Mouse (Mus musculus): ENCODE results near the gene Ppp3ca.

Ppp3ca gene

GRCm38 (mm10) chr3:136863127-136863526 lies 193.2 kb downstream of the Ppp3ca start:
- no peak for DNase-seq

DNA sequence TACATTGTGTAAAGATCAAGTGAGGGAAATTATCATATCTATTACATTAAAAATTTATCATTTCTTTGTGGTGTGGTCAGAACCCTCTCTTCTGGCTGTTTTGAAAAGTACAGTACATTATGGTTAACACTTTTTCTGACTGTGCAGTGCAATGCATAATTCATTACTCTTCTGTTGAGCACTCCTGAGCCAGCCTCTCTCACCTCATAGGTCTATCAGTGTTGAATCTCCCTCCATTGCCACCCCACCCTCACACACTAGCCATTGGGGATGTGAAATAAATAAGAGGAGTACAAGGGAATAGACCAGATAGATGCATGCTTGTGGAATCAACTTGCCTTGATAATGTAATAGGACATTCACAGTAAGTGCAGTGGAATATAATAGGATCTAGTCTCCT lies 194.4 kb downstream of the Ppp3ca start:
- DNase-seq, result no peak

- DNase-seq, result no peak
Measured at GRCm38 (mm10) chr3:136865176-136865859, 195.4 kb downstream of the Ppp3ca start.

- no peak for DNase-seq
Measured at GRCm38 (mm10) chr3:136866095-136866494, 196.2 kb downstream of the Ppp3ca start.

- DNase-seq, result no peak
Measured at GRCm38 (mm10) chr3:136866571-136866970, 196.6 kb downstream of the Ppp3ca start.

DNA sequence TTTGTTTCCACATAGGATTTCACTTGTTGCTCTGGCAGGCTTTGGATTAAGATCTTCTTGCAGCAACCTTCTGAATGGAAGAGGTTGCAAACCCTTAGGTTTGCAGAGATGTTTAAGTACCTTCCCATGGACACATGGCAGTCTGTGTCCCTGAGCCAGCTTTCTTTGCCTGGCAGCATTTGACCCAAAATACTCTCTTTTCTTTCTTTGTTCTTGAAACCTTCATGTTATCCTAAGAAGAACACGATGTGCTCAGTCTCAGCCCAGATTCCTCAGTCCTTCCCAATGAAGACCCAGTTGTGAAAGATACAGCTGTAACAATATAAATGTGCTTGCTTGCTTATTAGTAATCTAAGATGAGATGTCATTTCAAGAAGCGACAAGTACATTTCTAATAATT lies 197.4 kb downstream of the Ppp3ca start:
- no peak for DNase-seq

DNA sequence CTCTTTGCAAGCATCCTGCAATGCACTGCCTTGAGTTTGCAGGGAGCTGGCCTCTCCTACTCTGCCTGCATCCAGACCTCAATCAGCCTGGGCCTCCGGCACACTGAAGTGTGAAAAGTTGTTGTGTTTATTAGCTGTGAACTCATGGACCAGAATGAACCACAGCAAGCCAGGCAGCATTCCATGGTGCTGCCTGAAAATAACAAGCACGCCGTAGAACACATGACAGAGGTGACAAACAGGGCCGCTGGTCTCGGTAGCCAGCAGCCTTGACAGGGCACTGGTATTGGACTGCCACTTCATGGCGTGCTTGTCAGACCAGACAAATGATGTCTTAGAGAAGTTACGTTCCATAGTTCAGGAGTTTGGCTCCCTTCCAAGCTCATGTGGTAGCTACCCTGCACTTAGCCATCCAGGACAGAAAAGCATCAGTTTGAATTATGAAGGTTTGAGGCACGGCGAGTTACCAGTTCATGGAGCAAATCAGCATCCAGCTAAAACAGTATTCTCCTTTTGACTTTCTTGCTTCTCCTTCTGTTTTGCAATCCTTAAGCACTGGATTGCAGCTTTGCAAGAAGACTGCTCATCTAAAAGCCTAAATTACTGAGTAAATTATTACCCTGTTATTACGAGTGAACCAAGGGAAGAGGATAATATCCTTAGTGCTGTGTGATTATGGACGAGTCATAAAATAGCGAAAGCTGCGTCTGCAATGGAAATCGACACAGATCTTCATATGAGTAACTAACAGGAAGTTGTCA lies 202.0 kb downstream of the Ppp3ca start:
- DNase-seq, result peak; percentile 45 to 46

GRCm38 (mm10) chr3:136872533-136873095 lies 202.7 kb downstream of the Ppp3ca start:
- DNase-seq, result no peak

DNA sequence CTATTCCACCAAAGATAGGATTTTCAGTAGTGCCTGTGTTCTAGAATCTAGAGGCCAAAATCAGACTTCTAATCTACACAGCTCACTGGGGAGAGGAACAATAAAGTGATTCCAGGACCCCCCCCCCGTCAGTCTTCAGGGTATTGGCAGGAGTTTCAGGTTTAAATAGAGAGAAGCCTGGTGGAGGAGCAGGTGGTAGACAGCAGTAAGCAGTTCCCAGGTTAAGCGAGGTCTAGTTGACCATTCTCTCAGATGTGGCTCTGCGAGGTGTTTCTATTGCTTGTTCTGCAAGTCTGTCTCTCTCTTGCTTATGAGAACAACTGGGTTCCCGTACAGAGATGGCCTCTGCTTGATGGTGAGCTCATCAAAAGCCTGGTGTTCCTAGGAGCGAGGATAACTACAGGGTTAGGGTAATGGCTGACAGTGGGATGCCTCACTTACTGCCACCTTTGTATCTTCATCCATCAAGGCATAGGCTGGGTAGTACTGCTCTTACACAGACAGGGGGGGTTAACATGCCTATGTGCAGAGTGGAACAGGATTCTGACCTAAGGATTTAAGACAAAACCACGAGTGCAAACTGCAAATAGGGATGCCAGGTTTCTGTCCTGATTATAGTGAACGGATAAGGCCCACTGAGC lies 204.0 kb downstream of the Ppp3ca start:
- no peak for DNase-seq

- no peak for DNase-seq
Measured at GRCm38 (mm10) chr3:136874566-136874965, 204.6 kb downstream of the Ppp3ca start.

DNA sequence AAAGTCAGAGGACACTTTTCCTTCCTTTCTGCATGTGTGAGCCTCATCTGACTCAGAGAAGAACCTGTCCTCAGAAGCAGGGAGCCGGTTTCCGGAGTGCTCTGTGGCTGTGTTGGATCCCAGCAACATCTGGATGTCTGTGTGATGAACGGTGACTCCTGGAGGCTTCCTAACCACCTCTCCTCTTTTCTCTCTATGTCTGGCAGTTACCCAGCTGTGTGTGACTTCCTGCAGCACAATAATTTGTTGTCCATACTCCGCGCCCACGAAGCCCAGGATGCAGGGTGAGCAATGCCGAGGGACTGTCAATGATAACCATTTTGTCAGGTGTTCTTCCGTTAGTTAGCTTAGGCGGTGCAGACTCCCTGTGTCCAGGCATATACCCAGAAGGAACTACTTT lies 217.8 kb downstream of the Ppp3ca start:
- DNase-seq, result no peak

DNA sequence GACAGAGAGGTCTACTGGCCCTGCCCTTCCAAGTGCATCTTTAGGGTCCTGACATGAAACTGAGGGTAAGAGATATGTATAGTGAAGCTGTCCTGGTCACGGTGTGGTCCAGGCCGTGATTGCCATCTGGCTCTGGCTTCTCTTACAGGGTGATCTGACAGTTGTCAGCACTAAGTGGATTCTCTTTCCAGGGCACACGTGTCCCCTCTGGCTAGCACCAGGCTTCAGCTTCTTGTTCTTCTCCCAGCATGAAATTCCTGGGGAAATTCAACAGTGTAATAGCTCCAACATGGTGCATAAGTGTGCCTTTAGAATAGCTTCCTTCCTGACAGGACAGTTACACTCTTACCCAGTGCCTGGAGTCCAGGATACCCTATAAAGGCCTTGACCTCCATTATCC lies 222.2 kb downstream of the Ppp3ca start:
- no peak for DNase-seq

DNA sequence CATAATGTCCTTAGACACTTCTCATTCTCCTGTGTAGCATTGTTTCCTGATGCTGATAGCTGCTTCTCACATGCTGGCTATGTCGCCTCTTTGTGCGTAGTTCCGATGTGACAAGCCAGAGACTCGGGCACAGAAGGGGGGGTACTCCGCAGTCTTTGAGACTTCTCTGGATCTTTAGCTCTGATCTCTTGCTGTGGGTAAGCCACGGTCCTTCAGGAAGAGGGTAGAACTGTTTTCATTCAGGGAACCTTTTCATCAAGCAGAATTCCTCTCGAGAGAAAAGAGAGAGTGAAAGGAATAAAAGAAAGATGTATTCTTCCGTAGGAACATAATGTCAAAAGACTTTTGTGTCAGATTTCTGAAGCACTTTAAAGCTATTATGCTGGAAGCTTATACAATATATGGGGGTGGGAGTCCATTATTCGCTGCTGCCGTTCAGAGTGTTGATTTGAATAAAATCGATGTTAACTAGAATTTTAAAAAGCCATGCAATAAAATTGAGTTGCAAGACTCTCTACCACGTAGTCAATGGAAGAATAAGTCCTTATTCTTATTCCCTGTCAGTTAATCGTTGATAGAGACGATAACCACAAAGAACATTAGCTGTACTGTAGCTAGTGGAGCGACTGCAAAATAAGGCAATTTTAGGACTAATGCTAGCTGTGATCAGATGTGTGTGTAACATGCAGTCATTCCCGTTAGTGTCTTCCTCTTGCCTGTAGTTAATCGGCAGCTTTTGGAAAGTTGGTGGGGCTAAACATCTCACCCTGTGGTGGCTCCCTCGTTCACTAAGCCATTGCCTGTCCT lies 223.9 kb downstream of the Ppp3ca start:
- no peak for DNase-seq

- peak; percentile 8 to 66 for DNase-seq
Measured at GRCm38 (mm10) chr3:136895498-136895897, 225.6 kb downstream of the Ppp3ca start.

DNA sequence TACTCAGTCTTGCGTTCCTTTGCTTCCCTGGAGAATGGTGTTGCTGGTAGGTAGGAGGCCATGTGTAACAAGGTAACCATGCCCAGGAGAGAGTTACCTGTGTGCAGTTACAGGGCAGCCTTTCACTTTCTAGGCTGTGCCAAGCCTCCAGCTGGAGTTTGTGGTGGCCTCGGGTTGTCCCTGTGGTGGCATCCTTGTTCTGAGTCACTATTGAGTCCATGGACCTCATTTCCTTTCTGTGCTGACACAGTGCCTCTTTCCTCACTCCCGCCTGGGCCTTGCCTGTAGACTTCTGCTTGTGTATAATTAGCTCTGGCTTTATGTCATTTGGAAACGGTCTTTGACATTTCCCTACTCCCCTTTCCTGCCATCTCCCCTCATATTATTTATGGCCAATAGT lies 226.4 kb downstream of the Ppp3ca start:
- no peak for DNase-seq

DNA sequence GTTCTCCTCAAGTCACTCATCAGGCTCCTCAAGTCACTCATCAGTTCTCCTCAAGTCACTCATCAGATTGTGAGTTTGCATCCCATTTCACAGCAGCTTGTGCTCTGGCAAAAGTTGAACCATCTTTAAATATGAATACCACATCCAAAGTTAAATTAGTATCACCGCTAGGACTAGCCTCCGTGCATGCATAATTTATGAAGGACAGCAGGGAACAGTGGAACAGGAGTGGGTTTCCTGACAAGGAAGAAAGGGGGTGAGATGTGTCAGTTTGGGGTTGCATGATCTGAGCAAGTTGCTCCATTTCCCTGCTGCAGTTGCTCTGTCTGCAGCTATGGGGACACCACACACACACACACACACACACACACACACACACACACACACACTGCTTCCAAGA lies 229.8 kb downstream of the Ppp3ca start:
- DNase-seq, result no peak

GRCm38 (mm10) chr3:136900986-136901385 lies 231.1 kb downstream of the Ppp3ca start:
- DNase-seq, result no peak

DNA sequence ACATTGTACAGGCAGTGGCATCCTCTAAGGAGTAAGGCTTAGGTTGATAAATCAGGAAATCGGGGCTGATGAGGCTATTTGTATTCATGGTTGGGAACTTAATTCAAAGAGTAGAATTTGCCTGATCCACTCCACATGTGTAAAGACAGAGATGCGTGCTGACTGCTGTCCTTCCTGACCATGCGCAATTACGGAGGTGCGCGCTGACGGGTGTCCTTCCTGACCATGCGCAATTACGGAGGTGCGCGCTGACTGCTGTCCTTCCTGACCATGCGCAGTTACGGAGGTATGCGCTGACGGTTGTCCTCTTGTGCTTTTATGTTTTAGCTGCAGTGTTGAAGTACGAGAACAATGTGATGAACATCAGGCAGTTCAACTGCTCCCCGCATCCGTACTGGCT lies 232.9 kb downstream of the Ppp3ca start:
- DNase-seq, result no peak

DNA sequence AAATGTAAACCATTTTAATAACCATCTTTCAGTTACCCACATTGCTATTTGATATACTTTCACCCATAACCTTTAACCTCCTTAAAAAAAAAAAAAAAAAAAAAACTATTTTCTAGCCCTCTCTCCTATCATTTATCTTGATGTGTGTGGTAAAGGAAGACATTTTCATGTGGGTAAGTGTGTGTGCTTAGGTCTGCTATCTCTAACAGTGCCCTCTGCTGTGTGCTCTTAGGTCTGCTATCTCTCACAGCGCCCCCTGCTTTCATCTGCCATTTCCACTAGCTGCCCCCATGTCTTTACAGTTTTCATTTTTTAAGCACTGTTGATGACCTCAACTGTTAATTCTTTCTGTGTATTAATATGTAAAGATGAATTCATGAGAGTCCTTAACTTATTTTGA lies 235.7 kb downstream of the Ppp3ca start:
- DNase-seq, result peak in 1 of 2 experiments; percentile 55

- no peak for DNase-seq
Measured at GRCm38 (mm10) chr3:136909534-136909933, 239.6 kb downstream of the Ppp3ca start.

DNA sequence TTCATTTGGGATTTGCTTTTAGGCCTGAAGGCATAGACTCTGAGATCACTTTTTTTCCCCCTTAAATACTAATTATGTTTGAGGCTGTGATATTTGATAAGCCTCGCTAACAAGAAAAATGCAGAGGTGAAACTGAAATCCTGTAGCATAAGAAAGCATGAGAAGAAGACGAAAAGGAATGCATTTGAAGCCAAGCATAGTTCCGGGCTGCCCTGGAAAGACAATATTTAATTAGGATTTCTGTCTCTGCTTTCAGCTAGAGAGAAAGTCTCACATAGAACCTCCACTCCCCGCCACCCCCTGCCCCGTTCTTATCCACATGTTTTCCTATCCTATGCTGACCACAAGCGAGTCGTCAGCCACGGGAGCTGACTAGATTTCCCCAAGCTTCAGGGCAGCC lies 241.4 kb downstream of the Ppp3ca start:
- no peak for DNase-seq

DNA sequence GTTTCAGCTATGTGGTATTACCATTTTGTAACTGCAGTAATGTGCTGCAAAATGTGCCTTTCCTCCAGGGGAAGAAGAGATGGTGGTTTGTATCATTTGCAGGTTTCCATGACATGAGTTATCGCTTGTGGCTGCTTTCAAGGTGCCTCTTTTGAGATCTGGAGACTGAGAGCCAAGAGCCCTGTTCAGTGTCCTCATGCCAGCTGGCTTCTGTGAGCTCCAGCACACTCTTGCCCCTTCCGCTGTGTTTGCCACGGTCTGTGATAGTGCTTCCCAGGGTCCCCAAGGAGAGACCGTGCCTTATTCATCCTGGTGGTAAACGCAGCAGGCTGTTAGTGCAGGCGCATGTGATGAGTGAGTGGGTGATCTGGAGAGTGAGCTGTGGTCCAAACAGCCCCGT lies 247.2 kb downstream of the Ppp3ca start:
- DNase-seq, result no peak

DNA sequence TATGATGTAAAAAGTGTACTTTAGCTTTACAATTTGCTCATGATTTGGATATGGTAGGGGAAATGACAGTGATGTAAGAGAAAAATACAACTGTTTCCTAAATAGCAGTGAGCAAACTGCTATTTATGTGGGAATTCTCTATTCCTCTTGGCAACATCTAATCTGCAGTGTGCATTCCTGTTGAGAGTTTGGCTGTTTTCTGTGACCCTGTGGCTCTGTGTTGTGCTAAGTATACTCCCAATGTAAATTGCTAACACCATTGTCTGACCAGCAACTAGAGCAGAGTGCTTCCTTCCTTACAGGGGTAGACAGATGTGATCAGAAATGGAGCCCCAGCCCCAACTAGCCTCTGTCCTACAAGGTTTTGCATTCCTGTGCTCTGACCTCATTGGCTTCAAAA lies 263.1 kb downstream of the Ppp3ca start:
- no peak for DNase-seq

Measured in kidney, postnatal 36 days (tissue).